Mouse (Mus musculus) hindbrain, postnatal 0 days (tissue): Measurements from ENCODE around the gene Lbp. TPM values are rescaled to one million over a fixed set of nuclear protein-coding genes. Genes with fewer than 3 reads are reported as not detected.

Experiments used
- ATAC-seq: fragments of 200-750 bp; cut with Nextera tagmentation; 2 replicates; pipeline ENCODE4 v1.8.0; 2017; ENCODE audit warnings: mild to moderate bottlenecking, moderate TSS enrichment, moderate library complexity
- DNase-seq: peaks from one replicate; pipeline ENCODE4 v3.0.0-alpha.2; 2015; ENCODE audit warnings: low spot score
- H3K27ac ChIP-seq: fragments of 300-500 bp; sonication (generic); 2 replicates; pipeline ENCODE4 v1.5.1; 2014; ENCODE audit warnings: mild to moderate bottlenecking
- H3K27me3 ChIP-seq: fragments of 300-500 bp; sonication (generic); 2 replicates; pipeline ENCODE4 v1.6.1; 2014; ENCODE audit warnings: low read length, mixed read lengths; ENCODE audit not compliant: insufficient read depth
- H3K36me3 ChIP-seq: fragments of 300-500 bp; sonication (generic); 2 replicates; pipeline ENCODE4 v1.6.1; 2014; ENCODE audit warnings: low read length, mixed read lengths; ENCODE audit not compliant: insufficient read depth
- H3K4me1 ChIP-seq: fragments of 300-500 bp; sonication (generic); 2 replicates; pipeline ENCODE4 v1.6.1; 2014; ENCODE audit warnings: antibody characterized with exemption, low read length, mixed read lengths; ENCODE audit not compliant: insufficient read depth
- H3K4me2 ChIP-seq: fragments of 300-500 bp; sonication (generic); 2 replicates; pipeline ENCODE4 v1.6.1; 2014; ENCODE audit warnings: low read depth, mild to moderate bottlenecking, low read length, moderate library complexity, mixed read lengths
- H3K4me3 ChIP-seq: fragments of 300-500 bp; sonication (generic); 2 replicates; pipeline ENCODE4 v1.5.1; 2014; ENCODE audit warnings: low read length
- H3K9ac ChIP-seq: fragments of 300-500 bp; sonication (generic); replicated peaks from 2 replicates; pipeline ENCODE4 v1.6.1; 2014; ENCODE audit warnings: mild to moderate bottlenecking, low read length, moderate library complexity, mixed read lengths
- H3K9me3 ChIP-seq: fragments of 300-500 bp; sonication (generic); 2 replicates; pipeline ENCODE4 v1.6.1; 2016; ENCODE audit warnings: low read length, mixed read lengths
- CTCF ChIP-seq: IDR thresholded peaks from 2 replicates; pipeline ENCODE4 v1.5.1; 2016; ENCODE audit warnings: antibody characterized with exemption, control low read depth, low read depth
- WGBS: fragments of 180-500 bp; shearing (Covaris S2); extraction: QIAGEN DNeasy Blood & Tissue Kit; methylation state at CpG from one replicate; pipeline ENCODE4 v1.1.7; 2014; 5-methylcytosine and 5-hydroxymethylcytosine counted together
- polyA plus RNA-seq: library from polyadenylated mRNA; unstranded; fragments of >200 nt; fragmentation: Nextera tagmentation; extraction: Ambion mirVana; gene quantifications from 2 replicates; pipeline ENCODE4 v1.2.1, GENCODE M21; 2015
- total RNA-seq: library from RNA; depleted of rRNA; stranded (reverse); fragments of >200 nt; gene quantifications from 2 replicates; pipeline ENCODE4 v1.2.3, GENCODE M21; 2014

Gene Lbp
- total and polyA plus RNA-seq, 2 experiments from 2014 or later = 10.3 to 10.4 TPM

- H3K9me3 ChIP-seq = no peaks in the 10 kb centered on the region
- H3K4me2 ChIP-seq = no peak overlapping the region
- WGBS = 86% methylated on average over 3 of the region's 3 CpGs
- DNase-seq (no peak), ATAC-seq (no peak)
- no peaks in the 10 kb centered on the region for H3K4me1 ChIP-seq
- H3K9ac ChIP-seq = no peak overlapping the region
- no peak overlapping the region for H3K27ac ChIP-seq
- H3K36me3 ChIP-seq = no peaks in the 10 kb centered on the region
- H3K4me3 ChIP-seq = no peak overlapping the region
- no peak for TF ChIP-seq CTCF
- no peaks in the 10 kb centered on the region for H3K27me3 ChIP-seq
These were observed 3.5 kb upstream of the Lbp start for GRCm38 (mm10) chr2:158302807-158303206.

GRCm38 (mm10) chr2:158306696-158307049 is 380 bp downstream of the Lbp start:
- no peaks in the 10 kb centered on the region for H3K27me3 ChIP-seq
- no peak overlapping the region for H3K4me2 ChIP-seq
- TF ChIP-seq CTCF = no peak
- no peak overlapping the region for H3K9ac ChIP-seq
- WGBS = 53% methylated on average over 6 of the region's 6 CpGs
- DNase-seq (no peak), ATAC-seq (no peak)
- H3K4me3 ChIP-seq = no peak overlapping the region
- H3K9me3 ChIP-seq = no peaks in the 10 kb centered on the region
- no peaks in the 10 kb centered on the region for H3K36me3 ChIP-seq
- peak overlapping the region; percentile 60; the same call in 1 of the 2 replicates for H3K27ac ChIP-seq
- H3K4me1 ChIP-seq = no peaks in the 10 kb centered on the region

GRCm38 (mm10) chr2:158308276-158308675 is 2.0 kb downstream of the Lbp start:
- H3K36me3 ChIP-seq = no peaks in the 10 kb centered on the region
- TF ChIP-seq CTCF = no peak
- 43% methylated on average over 5 of the region's 5 CpGs for WGBS
- no peak overlapping the region for H3K4me2 ChIP-seq
- ATAC-seq (no peak), DNase-seq (no peak)
- no peak overlapping the region for H3K9ac ChIP-seq
- H3K9me3 ChIP-seq = no peaks in the 10 kb centered on the region
- no peaks in the 10 kb centered on the region for H3K27me3 ChIP-seq
- H3K27ac ChIP-seq = no peak overlapping the region
- H3K4me1 ChIP-seq = no peaks in the 10 kb centered on the region
- no peak overlapping the region for H3K4me3 ChIP-seq

- DNase-seq (no peak), ATAC-seq (no peak)
- H3K27me3 ChIP-seq = no peaks in the 10 kb centered on the region
- H3K4me3 ChIP-seq = no peak overlapping the region
- H3K36me3 ChIP-seq = no peaks in the 10 kb centered on the region
- H3K9ac ChIP-seq = no peak overlapping the region
- 76% methylated on average over 1 of the region's 1 CpGs for WGBS
- no peak overlapping the region for H3K27ac ChIP-seq
- no peaks in the 10 kb centered on the region for H3K9me3 ChIP-seq
- H3K4me2 ChIP-seq = no peak overlapping the region
- H3K4me1 ChIP-seq = no peaks in the 10 kb centered on the region
- TF ChIP-seq CTCF = no peak
These were observed 6.8 kb downstream of the Lbp start for GRCm38 (mm10) chr2:158313089-158313488.

DNA sequence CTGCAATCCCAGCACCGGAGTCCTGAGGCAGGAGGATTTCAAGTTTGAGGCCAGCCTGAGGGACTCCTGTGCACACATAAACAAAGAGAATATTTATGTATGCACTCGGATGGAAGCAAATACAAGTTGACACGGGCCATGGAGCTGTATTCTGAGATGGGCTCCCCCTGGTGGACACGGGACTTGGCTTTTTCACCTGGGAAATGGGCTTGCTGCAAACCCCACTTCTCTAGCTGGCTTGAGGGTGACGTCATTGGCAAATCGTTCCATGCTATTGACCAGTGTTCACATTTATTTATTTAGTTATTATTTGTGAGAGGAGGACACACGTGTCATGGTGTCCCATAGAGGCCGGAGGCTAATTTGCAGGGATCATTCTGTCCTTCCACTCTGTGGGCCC is 10.1 kb downstream of the Lbp start:
- Histone ChIP-seq H3K4me2 (no peak overlapping the region), H3K27me3 (no peaks in the 10 kb centered on the region), H3K27ac (no peak overlapping the region), H3K9ac (no peak overlapping the region), H3K9me3 (no peaks in the 10 kb centered on the region), H3K36me3 (no peaks in the 10 kb centered on the region), H3K4me3 (no peak overlapping the region), H3K4me1 (no peaks in the 10 kb centered on the region)
- ATAC-seq = no peak
- TF ChIP-seq CTCF = peak; percentile 33; the same call in 1 of the 2 replicates
- 73% methylated on average over 8 of the region's 8 CpGs for WGBS
- no peak for DNase-seq

- Histone ChIP-seq H3K9ac (no peak overlapping the region), H3K27ac (no peak overlapping the region), H3K27me3 (no peaks in the 10 kb centered on the region), H3K4me3 (no peak overlapping the region), H3K36me3 (no peaks in the 10 kb centered on the region), H3K9me3 (no peaks in the 10 kb centered on the region), H3K4me1 (no peaks in the 10 kb centered on the region), H3K4me2 (no peak overlapping the region)
- peak; percentile 79 for TF ChIP-seq CTCF
- DNase-seq (peak; percentile 88), ATAC-seq (peak; percentile 87)
- WGBS = 10% methylated on average over 5 of the region's 5 CpGs
These were observed 10.7 kb downstream of the Lbp start for GRCm38 (mm10) chr2:158317026-158317425.

DNA sequence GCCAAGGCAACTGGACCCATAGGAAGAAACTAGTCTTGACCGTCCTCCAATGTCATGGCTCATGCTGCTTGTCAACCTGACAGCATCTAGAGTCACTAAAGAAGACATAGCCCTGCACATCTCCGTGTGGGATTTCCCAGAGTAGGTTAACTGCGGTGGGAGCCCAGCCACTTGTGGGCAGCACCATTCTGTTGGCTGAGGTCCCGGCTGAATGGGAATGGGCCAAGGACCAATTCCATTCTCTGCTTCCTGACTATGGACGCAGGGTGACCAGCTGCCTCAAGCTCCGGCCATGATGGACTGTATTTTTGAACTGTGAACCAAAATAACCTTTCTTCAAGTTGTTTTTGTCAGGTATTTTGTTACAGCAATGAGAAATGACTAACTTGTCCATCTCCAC is 15.3 kb downstream of the Lbp start:
- no peak for ATAC-seq
- H3K27me3 ChIP-seq = no peaks in the 10 kb centered on the region
- H3K4me2 ChIP-seq = no peak overlapping the region
- H3K27ac ChIP-seq = no peak overlapping the region
- H3K4me1 ChIP-seq = no peaks in the 10 kb centered on the region
- no peak overlapping the region for H3K4me3 ChIP-seq
- 83% methylated on average over 6 of the region's 6 CpGs for WGBS
- no peaks in the 10 kb centered on the region for H3K9me3 ChIP-seq
- H3K9ac ChIP-seq = no peak overlapping the region
- no peak for DNase-seq
- no peak for TF ChIP-seq CTCF
- no peaks in the 10 kb centered on the region for H3K36me3 ChIP-seq

- Histone ChIP-seq H3K27ac (no peak overlapping the region), H3K36me3 (no peaks in the 10 kb centered on the region), H3K9me3 (no peaks in the 10 kb centered on the region), H3K4me1 (no peaks in the 10 kb centered on the region), H3K4me2 (no peak overlapping the region), H3K4me3 (no peak overlapping the region), H3K27me3 (no peaks in the 10 kb centered on the region), H3K9ac (no peak overlapping the region)
- DNase-seq = no peak
- no peak for TF ChIP-seq CTCF
- no peak for ATAC-seq
- WGBS = 72% methylated on average over 3 of the region's 3 CpGs
These were observed 16.6 kb downstream of the Lbp start for GRCm38 (mm10) chr2:158322845-158323244.
